Mouse (Mus musculus) ovary, postnatal 36 days (tissue): Measurements from ENCODE around the gene Olfr1241.

Experiments
- DNase-seq: peaks from one replicate; pipeline ENCODE4 v3.0.0; 2022; ENCODE audit warnings: low spot score, mixed read lengths

Gene Olfr1241

GRCm38 (mm10) chr2:89487026-89487425 lies at the start of gene Olfr1241:
Gene Olfr1241 (minus strand): TSS chr2:89487126.
- no peak for DNase-seq

- DNase-seq = no peak
These were observed 44.5 kb upstream of the Olfr1241 start, which contains the start of gene Olfr1243 for GRCm38 (mm10) chr2:89531387-89531786. Gene Olfr1243 (minus strand): TSS chr2:89531487.

DNA sequence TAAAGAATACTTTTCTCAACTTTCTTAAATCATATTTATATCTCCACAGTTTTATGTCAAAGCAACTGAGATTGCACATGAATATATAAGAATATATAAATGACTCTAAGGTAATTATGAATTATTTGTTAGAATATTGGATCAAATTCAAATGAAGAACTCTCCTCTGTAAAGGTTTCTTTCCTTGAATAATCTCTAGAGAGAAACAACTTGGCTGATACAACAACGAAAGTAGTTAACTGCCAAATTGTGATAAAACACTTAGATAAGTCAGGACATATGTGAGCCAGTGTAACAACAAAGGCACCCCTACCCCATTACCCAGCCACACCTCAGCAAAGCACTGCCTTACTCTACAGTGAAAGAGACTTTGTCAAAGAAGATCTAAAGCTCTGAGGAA lies 11.3 kb upstream of the Olfr1241 start, which contains the start of gene Olfr1242:
Olfr1242 (minus strand) TSS at position 101 of the 400 bp plus-strand sequence.
- DNase-seq = no peak

- DNase-seq = no peak
These were observed 44.0 kb downstream of the Olfr1241 start, which contains the start of gene Olfr1240 for GRCm38 (mm10) chr2:89442900-89443299. Gene Olfr1240 (minus strand): TSS chr2:89443000.
